Mouse (Mus musculus) cortical plate, adult 2 months (tissue): ENCODE measurements around the gene Adam8.

Experiments used
- CTCF ChIP-seq: fragments of 200-500 bp; IDR thresholded peaks from 2 replicates; pipeline ENCODE4 v1.5.1; 2011; ENCODE audit warnings: mild to moderate bottlenecking, control low read depth, low read length; ENCODE audit not compliant: insufficient read depth; ENCODE audit errors: extremely low read depth
- POLR2A ChIP-seq: fragments of 200-500 bp; IDR thresholded peaks from 2 replicates; pipeline ENCODE4 v1.6.1; 2011; ENCODE audit warnings: mild to moderate bottlenecking, low read length, control low read depth; ENCODE audit not compliant: insufficient read depth; ENCODE audit errors: extremely low read depth

GRCm38 (mm10) chr7:139951079-139951478 lies 41.3 kb downstream of the Adam8 start:
- TF ChIP-seq POLR2A (no peak), CTCF (no peak)
